11 mouse cellular contexts compared by ENCODE assay signal in the genomic region with DNA sequence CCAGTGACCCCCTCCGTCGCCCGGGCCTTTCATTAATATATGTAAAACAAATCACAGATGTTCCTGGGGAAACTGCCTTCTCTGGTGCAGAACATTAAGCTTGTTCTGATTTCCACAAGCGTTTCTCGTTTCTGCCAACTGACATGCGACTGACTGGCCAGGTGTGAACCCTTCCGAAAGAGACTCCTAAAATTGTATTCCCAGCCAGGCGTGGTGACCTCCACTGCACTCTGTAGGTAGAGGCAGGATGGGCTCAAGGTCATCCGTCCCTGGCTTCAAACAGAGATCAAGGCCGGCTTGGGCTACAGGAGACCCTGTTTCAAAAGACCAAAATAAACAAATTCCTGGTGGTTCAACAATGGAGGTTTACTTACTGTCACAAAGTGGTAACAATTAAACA. TPM values are rescaled to one million over a fixed set of nuclear protein-coding genes. Genes with fewer than 3 reads are reported as not detected.
DNase-seq lines count a peak whose midpoint lies in the region; ATAC-seq and TF ChIP-seq lines count a peak whose summit lies in the region.
"Had no signal": no experiment of that assay in that cellular context is flagged by ENCODE, and none has a peak within 500 bp of the region (broad histone marks: within the 10 kb centered on the region; RNA-seq: fewer than 3 reads in every experiment).

No protein-coding gene starts in this region.

- no peaks in the 10 kb centered on the region for H3K27me3 ChIP-seq in heart, embryonic 12.5 days (replicated peaks)
- H3K27me3 ChIP-seq in ES-Bruce4 (ENCODE audit: control insufficient read depth, insufficient read depth, low read length, poor library complexity, severe bottlenecking): no peaks in the 10 kb centered on the region
- no peaks in the 10 kb centered on the region for H3K27me3 ChIP-seq in embryonic facial prominence, embryonic 12.5 days
- no peaks in the 10 kb centered on the region for H3K27me3 ChIP-seq in limb, embryonic 15.5 days

- no peak for ATAC-seq in heart, embryonic 12.5 days (ENCODE audit: insufficient number of reproducible peaks, low FRiP score)
- no peak for ATAC-seq in embryonic facial prominence, embryonic 12.5 days (ENCODE audit: insufficient number of reproducible peaks, insufficient read depth, low FRiP score, low TSS enrichment)
- ATAC-seq in limb, embryonic 15.5 days (ENCODE audit: insufficient number of reproducible peaks, low FRiP score, low TSS enrichment, low read depth): no peak

- TF ChIP-seq EP300 in ES-Bruce4 (IDR thresholded peaks at IDR 0.05; ENCODE audit: insufficient read depth, low read depth, low read length): no peak

- peaks cover 35% of the 10 kb centered on the region for H3K4me1 ChIP-seq in heart, embryonic 12.5 days (replicated peaks)
- H3K4me1 ChIP-seq in ES-Bruce4 (ENCODE audit: control insufficient read depth, insufficient read depth, low read length): peaks cover 5% of the 10 kb centered on the region
- peaks cover 47% of the 10 kb centered on the region for H3K4me1 ChIP-seq in embryonic facial prominence, embryonic 12.5 days
- H3K4me1 ChIP-seq in limb, embryonic 15.5 days: peaks cover 37% of the 10 kb centered on the region

- H3K36me3 ChIP-seq in heart, embryonic 12.5 days: no peaks in the 10 kb centered on the region
- no peaks in the 10 kb centered on the region for H3K36me3 ChIP-seq in ES-Bruce4 (ENCODE audit: control insufficient read depth, insufficient read depth, low read length, poor library complexity, severe bottlenecking)
- H3K36me3 ChIP-seq in embryonic facial prominence, embryonic 12.5 days: no peaks in the 10 kb centered on the region
- H3K36me3 ChIP-seq in limb, embryonic 15.5 days: no peaks in the 10 kb centered on the region

- TF ChIP-seq CTCF in ES-Bruce4 (IDR thresholded peaks at IDR 0.05; ENCODE audit: low read depth, low read length): no peak

- H3K9me3 ChIP-seq in heart, embryonic 12.5 days (replicated peaks): no peaks in the 10 kb centered on the region
- no peaks in the 10 kb centered on the region for H3K9me3 ChIP-seq in ES-Bruce4 (replicated peaks; ENCODE audit: control insufficient read depth, insufficient read depth, low read length, poor library complexity, severe bottlenecking)
- no peaks in the 10 kb centered on the region for H3K9me3 ChIP-seq in embryonic facial prominence, embryonic 12.5 days
- H3K9me3 ChIP-seq in limb, embryonic 15.5 days: no peaks in the 10 kb centered on the region

- H3K9ac ChIP-seq in heart, embryonic 12.5 days: no peak overlapping the region
- no peak overlapping the region for H3K9ac ChIP-seq in ES-Bruce4 (ENCODE audit: low read depth, poor library complexity, severe bottlenecking)
- H3K9ac ChIP-seq in embryonic facial prominence, embryonic 12.5 days: no peak overlapping the region
- H3K9ac ChIP-seq in limb, embryonic 15.5 days: no peak overlapping the region

- no peak for DNase-seq in heart, postnatal 25 days (ENCODE audit: low spot score)
- no peak for DNase-seq in kidney, postnatal 10 days
- no peak for DNase-seq in embryo, embryonic 11 days
- DNase-seq: cerebellum, adult 9-11 months; kidney, postnatal 14 days; lung, postnatal 4 days; midbrain, embryonic 14.5 days had no signal

- H3K27ac ChIP-seq in heart, embryonic 12.5 days (ENCODE audit: poor library complexity, severe bottlenecking): peak overlapping the region; percentile 86
- 0 out of 2 replicates have a peak overlapping the region, but pooled peaks have one; percentile 2 for H3K27ac ChIP-seq in ES-Bruce4 (ENCODE audit: insufficient read depth, low read length)
- peak overlapping the region; percentile 9; the same call in 1 of the 2 replicates for H3K27ac ChIP-seq in embryonic facial prominence, embryonic 12.5 days
- H3K27ac ChIP-seq in limb, embryonic 15.5 days: peak overlapping the region; percentile 95

- WGBS in heart, embryonic 12.5 days: 72% methylated on average over 10 of the region's 10 CpGs
- WGBS in embryonic facial prominence, embryonic 12.5 days: 27% methylated on average over 10 of the region's 10 CpGs
- 49% methylated on average over 10 of the region's 10 CpGs for WGBS in limb, embryonic 15.5 days

- H3K4me2 ChIP-seq in heart, embryonic 12.5 days: no peak overlapping the region
- H3K4me2 ChIP-seq in embryonic facial prominence, embryonic 12.5 days (replicated peaks): no peak overlapping the region
- no peak overlapping the region for H3K4me2 ChIP-seq in limb, embryonic 15.5 days

- no peak overlapping the region for H3K4me3 ChIP-seq in heart, embryonic 12.5 days
- no peak overlapping the region for H3K4me3 ChIP-seq in ES-Bruce4 (ENCODE audit: low read depth, low read length)
- H3K4me3 ChIP-seq in embryonic facial prominence, embryonic 12.5 days: no peak overlapping the region
- no peak overlapping the region for H3K4me3 ChIP-seq in limb, embryonic 15.5 days

- intact Hi-C loops in heart, postnatal 25 days (cut with DNase I): loop anchor here (5.0 kb wide), 1 partner anchor 51 kb away; no protein-coding TSS in a partner anchor

- TF ChIP-seq POLR2A in ES-Bruce4 (IDR thresholded peaks at IDR 0.05; ENCODE audit: insufficient read depth, low read length): no peak

RNA-seq across cellular contexts. Expression of a gene that starts 1.2 kb away (rescaled TPM):
- polyA plus RNA-seq in heart, embryonic 12.5 days (2016; fragmentation: Nextera tagmentation; extraction: Ambion mirVana): 6.8 and 7.3 TPM in 2 replicates
- total RNA-seq in heart, postnatal 25 days (2021): 10 to 100 TPM; 31.0 to 34.9 TPM
- polyA plus RNA-seq in ES-Bruce4 (2011; ENCODE audit: insufficient read depth, insufficient read length, low read depth, missing spikeins): 59.6 and 60.7 TPM in 2 replicates
- 5.4 and 6.3 TPM in 2 replicates for polyA plus RNA-seq in embryonic facial prominence, embryonic 12.5 days (2016; fragmentation: Nextera tagmentation; extraction: Ambion mirVana)
- 7.8 and 8.2 TPM in 2 replicates for polyA plus RNA-seq in limb, embryonic 15.5 days (2015; fragmentation: Nextera tagmentation; extraction: Ambion mirVana)

Comparison
In these comparisons a context has a peak if more than half of its experiments do, and no peak if none do; other contexts are left out.
1. H3K27ac ChIP-seq: peak in every context shown above with its lines; median percentile 95 in limb, embryonic 15.5 days; 86 in heart, embryonic 12.5 days; 9 in embryonic facial prominence, embryonic 12.5 days; 2 in ES-Bruce4.